Mouse (Mus musculus) ES-Bruce4 (cell line): ENCODE measurements around the gene Cobl. TPM values are rescaled to one million over a fixed set of nuclear protein-coding genes. Genes with fewer than 3 reads are reported as not detected.

ENCODE experiments used
- H3K27ac ChIP-seq: 2 replicates; pipeline ENCODE4 v1.5.1; 2012; ENCODE audit warnings: low read length, inconsistent platforms; ENCODE audit not compliant: insufficient read depth
- H3K27me3 ChIP-seq: 2 replicates; pipeline ENCODE4 v1.6.1; 2012; ENCODE audit warnings: mild to moderate bottlenecking, low read length, inconsistent platforms; ENCODE audit not compliant: control insufficient read depth, poor library complexity, insufficient read depth, severe bottlenecking
- H3K36me3 ChIP-seq: 2 replicates; pipeline ENCODE4 v1.6.1; 2012; ENCODE audit warnings: inconsistent platforms, mild to moderate bottlenecking, low read length, moderate library complexity; ENCODE audit not compliant: control insufficient read depth, poor library complexity, insufficient read depth, severe bottlenecking
- H3K4me1 ChIP-seq: one replicate; pipeline ENCODE4 v1.8.1; 2011; ENCODE audit warnings: low read length; ENCODE audit not compliant: control insufficient read depth, insufficient read depth
- H3K4me3 ChIP-seq: 2 replicates; pipeline ENCODE4 v1.5.1; 2011; ENCODE audit warnings: low read depth, mild to moderate bottlenecking, low read length
- H3K9ac ChIP-seq: 2 replicates; pipeline ENCODE4 v1.6.1; 2012; ENCODE audit warnings: low read depth, mild to moderate bottlenecking, inconsistent platforms; ENCODE audit not compliant: poor library complexity, severe bottlenecking
- H3K9me3 ChIP-seq: replicated peaks from 2 replicates; pipeline ENCODE4 v1.6.1; 2012; ENCODE audit warnings: mild to moderate bottlenecking, low read length, inconsistent platforms; ENCODE audit not compliant: control insufficient read depth, poor library complexity, insufficient read depth, severe bottlenecking
- CTCF ChIP-seq: IDR thresholded peaks from one replicate; pipeline ENCODE4 v1.8.1; 2011; ENCODE audit warnings: low read depth, low read length
- EP300 ChIP-seq: IDR thresholded peaks from 2 replicates; pipeline ENCODE4 v1.6.1; 2011; ENCODE audit warnings: low read depth, low read length; ENCODE audit not compliant: insufficient read depth
- POLR2A ChIP-seq: IDR thresholded peaks from one replicate; pipeline ENCODE4 v1.8.1; 2011; ENCODE audit warnings: low read length; ENCODE audit not compliant: insufficient read depth
- polyA plus RNA-seq: library from polyadenylated mRNA; stranded (reverse); fragments of >200 nt; gene quantifications from 2 replicates; pipeline ENCODE4 v1.2.4, GENCODE M21; 2011; ENCODE audit warnings: low read depth; ENCODE audit not compliant: missing spikeins, insufficient read depth, insufficient read length

Gene Cobl
- polyA plus RNA-seq, 1 experiment = 23.2 TPM

GRCm38 (mm10) chr11:12426746-12427145 is 38.0 kb downstream of the Cobl start:
- Histone ChIP-seq H3K27ac (no peak overlapping the region), H3K36me3 (no peaks in the 10 kb centered on the region), H3K27me3 (no peaks in the 10 kb centered on the region), H3K4me1 (no peaks in the 10 kb centered on the region), H3K9me3 (no peaks in the 10 kb centered on the region), H3K9ac (no peak overlapping the region), H3K4me3 (no peak overlapping the region)
- TF ChIP-seq CTCF (no peak), EP300 (no peak), POLR2A (no peak)

- Histone ChIP-seq H3K4me3 (no peak overlapping the region), H3K36me3 (no peaks in the 10 kb centered on the region), H3K4me1 (no peaks in the 10 kb centered on the region), H3K27ac (no peak overlapping the region), H3K9me3 (no peaks in the 10 kb centered on the region), H3K27me3 (no peaks in the 10 kb centered on the region), H3K9ac (no peak overlapping the region)
- TF ChIP-seq EP300 = no peak
- TF ChIP-seq POLR2A = no peak
- TF ChIP-seq CTCF = no peak
Observed at GRCm38 (mm10) chr11:12424205-12424604, 40.6 kb downstream of the Cobl start.

- TF ChIP-seq CTCF (no peak), POLR2A (no peak), EP300 (no peak)
- H3K27me3 ChIP-seq = no peaks in the 10 kb centered on the region
- no peak overlapping the region for H3K9ac ChIP-seq
- no peaks in the 10 kb centered on the region for H3K9me3 ChIP-seq
- H3K4me3 ChIP-seq = no peak overlapping the region
- H3K4me1 ChIP-seq = no peaks in the 10 kb centered on the region
- H3K27ac ChIP-seq = no peak overlapping the region
- H3K36me3 ChIP-seq = no peaks in the 10 kb centered on the region
Observed at GRCm38 (mm10) chr11:12421183-12421582, 43.6 kb downstream of the Cobl start.

- Histone ChIP-seq H3K9me3 (no peaks in the 10 kb centered on the region), H3K27me3 (no peaks in the 10 kb centered on the region), H3K4me3 (no peak overlapping the region), H3K4me1 (no peaks in the 10 kb centered on the region), H3K9ac (no peak overlapping the region), H3K27ac (no peak overlapping the region), H3K36me3 (no peaks in the 10 kb centered on the region)
- TF ChIP-seq EP300 (no peak), CTCF (no peak), POLR2A (no peak)
Observed at GRCm38 (mm10) chr11:12420146-12420545, 44.6 kb downstream of the Cobl start.

GRCm38 (mm10) chr11:12416899-12417298 is 47.9 kb downstream of the Cobl start:
- Histone ChIP-seq H3K4me1 (no peaks in the 10 kb centered on the region), H3K27ac (no peak overlapping the region), H3K36me3 (no peaks in the 10 kb centered on the region), H3K27me3 (no peaks in the 10 kb centered on the region), H3K9ac (no peak overlapping the region), H3K9me3 (no peaks in the 10 kb centered on the region), H3K4me3 (no peak overlapping the region)
- TF ChIP-seq POLR2A = no peak
- TF ChIP-seq CTCF = no peak
- no peak for TF ChIP-seq EP300

GRCm38 (mm10) chr11:12415329-12415728 is 49.4 kb downstream of the Cobl start:
- H3K27ac ChIP-seq = no peak overlapping the region
- H3K9me3 ChIP-seq = no peaks in the 10 kb centered on the region
- no peak for TF ChIP-seq EP300
- no peak for TF ChIP-seq POLR2A
- TF ChIP-seq CTCF = no peak
- no peaks in the 10 kb centered on the region for H3K27me3 ChIP-seq
- H3K4me3 ChIP-seq = no peak overlapping the region
- H3K9ac ChIP-seq = no peak overlapping the region
- H3K36me3 ChIP-seq = no peaks in the 10 kb centered on the region
- H3K4me1 ChIP-seq = no peaks in the 10 kb centered on the region
